Mouse (Mus musculus) forebrain, postnatal 0 days (tissue): ENCODE data around the gene Kmt2d. TPM values are rescaled to one million over a fixed set of nuclear protein-coding genes. Genes with fewer than 3 reads are reported as not detected.
A peak's percentile ranks its signal among the peaks of the same experiment; 100 is the strongest.

ENCODE experiments used
- ATAC-seq: fragments of 200-750 bp; cut with Nextera tagmentation; 2 replicates; pipeline ENCODE4 v1.8.0; 2017; ENCODE audit warnings: mild to moderate bottlenecking, moderate library complexity
- DNase-seq: peaks from one replicate; pipeline ENCODE4 v3.0.0-alpha.2; 2015
- H3K27ac ChIP-seq: fragments of 300-500 bp; sonication (generic); 2 replicates; pipeline ENCODE4 v1.5.1; 2014; ENCODE audit warnings: low read depth, mild to moderate bottlenecking, antibody characterized with exemption, low read length, moderate library complexity, mixed read lengths
- H3K27me3 ChIP-seq: fragments of 300-500 bp; sonication (generic); 2 replicates; pipeline ENCODE4 v1.6.1; 2014; ENCODE audit warnings: mild to moderate bottlenecking, low read length, mixed read lengths; ENCODE audit not compliant: insufficient read depth
- H3K36me3 ChIP-seq: fragments of 300-500 bp; sonication (generic); 2 replicates; pipeline ENCODE4 v1.6.1; 2014; ENCODE audit warnings: mild to moderate bottlenecking, moderate library complexity; ENCODE audit not compliant: insufficient read depth
- H3K4me1 ChIP-seq: fragments of 300-500 bp; sonication (generic); 2 replicates; pipeline ENCODE4 v1.6.1; 2014; ENCODE audit warnings: antibody characterized with exemption; ENCODE audit not compliant: insufficient read depth
- H3K4me2 ChIP-seq: fragments of 300-500 bp; sonication (generic); 2 replicates; pipeline ENCODE4 v1.6.1; 2014; ENCODE audit warnings: low read depth, mild to moderate bottlenecking, moderate library complexity
- H3K4me3 ChIP-seq: fragments of 300-500 bp; sonication (generic); 2 replicates; pipeline ENCODE4 v1.5.1; 2014; ENCODE audit warnings: low read depth, low read length, mixed read lengths
- H3K9ac ChIP-seq: fragments of 300-500 bp; sonication (generic); 2 replicates; pipeline ENCODE4 v1.6.1; 2014; ENCODE audit warnings: mild to moderate bottlenecking
- H3K9me3 ChIP-seq: fragments of 300-500 bp; sonication (generic); 2 replicates; pipeline ENCODE4 v1.6.1; 2016; ENCODE audit warnings: low read length
- CTCF ChIP-seq: sonication (generic); IDR thresholded peaks from 2 replicates; pipeline ENCODE4 v1.5.1; 2016; ENCODE audit warnings: antibody characterized with exemption, control low read depth, low read depth
- WGBS: fragments of 180-500 bp; shearing (Covaris S2); extraction: QIAGEN DNeasy Blood & Tissue Kit; methylation state at CpG from one replicate; pipeline ENCODE4 v1.1.7; 2014; 5-methylcytosine and 5-hydroxymethylcytosine counted together
- polyA plus RNA-seq: library from polyadenylated mRNA; unstranded; fragments of >200 nt; fragmentation: Nextera tagmentation; extraction: Ambion mirVana; gene quantifications from 2 replicates; pipeline ENCODE4 v1.2.1, GENCODE M21; 2015
- total RNA-seq: library from RNA; depleted of rRNA; stranded (reverse); fragments of >200 nt; gene quantifications from 2 replicates; pipeline ENCODE4 v1.2.3, GENCODE M21; 2014

Gene Kmt2d
- total and polyA plus RNA-seq, 2 experiments from 2014 or later = 6.2 to 25.8 TPM

DNA sequence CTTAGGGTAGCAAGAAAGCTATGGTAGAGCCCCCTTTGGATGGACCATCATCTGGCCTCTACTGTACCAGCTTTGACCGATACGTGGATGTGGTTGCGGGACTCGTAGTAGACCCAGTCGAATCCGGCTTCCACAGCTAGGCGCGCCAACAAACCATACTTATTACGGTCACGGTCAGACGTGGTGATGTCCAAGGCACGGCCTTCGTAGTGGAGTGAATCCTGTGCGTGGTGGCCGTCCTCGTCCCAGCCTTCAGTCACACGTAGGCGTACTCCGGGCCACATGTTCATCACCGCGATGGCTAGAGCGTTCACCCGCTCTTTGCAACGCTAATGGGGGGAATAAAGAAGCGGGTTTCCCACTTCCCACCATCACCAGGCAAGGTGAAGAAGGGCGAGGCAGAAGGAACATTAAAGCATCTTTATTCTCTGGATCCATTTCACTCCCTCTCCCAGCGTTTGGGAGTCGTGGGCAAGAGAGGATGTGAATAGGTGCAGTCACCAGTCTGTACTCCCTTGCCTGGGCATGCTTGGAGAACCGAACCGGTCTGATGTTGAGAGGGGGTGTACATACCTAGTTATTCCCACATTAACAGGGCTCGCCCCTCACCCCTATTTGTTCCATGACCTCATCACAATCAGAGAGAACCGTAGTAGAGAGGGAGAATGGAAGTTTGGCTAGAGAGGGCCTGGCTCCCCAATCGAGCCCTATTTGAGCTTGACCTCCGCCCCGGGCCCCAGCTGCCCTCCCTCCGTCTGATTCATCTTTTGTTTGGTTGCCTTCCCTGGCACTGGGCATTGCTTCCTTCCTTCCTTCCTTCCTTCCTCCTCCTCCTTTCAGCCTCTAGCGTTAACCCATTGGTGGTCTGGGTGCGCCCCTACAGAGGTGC lies 24.0 kb upstream of the Kmt2d start:
- Histone ChIP-seq H3K4me3 (peak overlapping the region; percentile 50), H3K27me3 (peaks cover 69% of the 10 kb centered on the region), H3K36me3 (no peaks in the 10 kb centered on the region), H3K27ac (no peak overlapping the region), H3K4me2 (peak overlapping the region; percentile 94), H3K9ac (peak overlapping the region; percentile 40), H3K4me1 (0 out of 2 replicates have a peak, but pooled peaks cover 3% of the 10 kb centered on the region), H3K9me3 (no peaks in the 10 kb centered on the region)
- no peak for TF ChIP-seq CTCF
- 5% methylated on average over 38 of the region's 38 CpGs for WGBS
- DNase-seq (peak; percentile 39), ATAC-seq (no peak)

DNA sequence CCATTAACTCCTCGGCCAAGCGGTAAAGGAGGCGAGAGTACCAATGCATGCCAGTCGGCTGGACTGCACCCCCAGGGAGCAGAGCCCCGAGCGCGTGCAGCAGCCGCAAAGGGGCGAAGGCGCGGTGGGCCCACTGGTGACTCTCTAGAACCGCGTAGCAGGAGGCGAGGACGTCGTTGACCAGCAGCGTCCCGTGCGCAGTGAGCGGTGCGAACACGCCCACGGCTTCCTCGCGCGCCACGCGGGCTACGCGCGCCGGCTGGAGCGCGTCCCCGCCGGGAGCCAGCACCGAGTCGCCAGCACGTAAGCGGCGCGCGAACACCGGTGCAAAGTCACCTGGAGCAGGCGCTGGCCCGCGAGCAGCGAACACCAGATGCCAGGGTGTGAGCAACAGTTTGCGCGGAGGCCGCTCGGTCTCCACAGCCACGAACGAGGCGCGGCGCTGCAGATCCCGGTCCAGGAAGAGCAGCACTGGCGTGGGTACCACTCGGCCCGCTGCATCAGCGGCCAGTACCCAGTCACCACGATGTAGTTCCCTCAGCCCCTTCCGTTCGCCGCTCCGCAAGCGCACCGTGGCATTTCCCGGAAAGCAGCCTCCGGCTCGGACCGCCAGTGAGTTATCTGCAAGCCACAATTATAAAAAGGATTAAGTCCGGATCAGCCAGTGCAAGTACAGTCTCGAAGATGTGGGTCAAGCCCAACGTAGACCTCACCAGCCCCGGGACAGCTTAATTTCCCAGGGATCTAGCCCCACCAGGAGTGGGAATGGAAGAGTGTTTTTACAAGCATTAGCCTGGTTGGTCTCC lies 23.1 kb upstream of the Kmt2d start, which contains the start of gene Rhebl1:
Rhebl1 (minus strand) TSS at position 601 of the 806 bp plus-strand sequence.
- Histone ChIP-seq H3K4me3 (peak within 1 kb of the TSS; percentile 50), H3K4me2 (peak within 1 kb of the TSS; percentile 94), H3K9me3 (no peaks in the 10 kb centered on the region), H3K27me3 (peaks cover 66% of the 10 kb centered on the region), H3K9ac (peak within 1 kb of the TSS; percentile 40), H3K4me1 (0 out of 2 replicates have a peak, but pooled peaks cover 3% of the 10 kb centered on the region), H3K36me3 (no peaks in the 10 kb centered on the region), H3K27ac (no peak within 1 kb of the TSS)
- WGBS = under 1% methylated on average over 77 of the region's 77 CpGs
- TF ChIP-seq CTCF = no peak
- 0 out of 2 replicates have a peak, but pooled peaks have one; percentile 14 for ATAC-seq
- DNase-seq = peak; percentile 50

DNA sequence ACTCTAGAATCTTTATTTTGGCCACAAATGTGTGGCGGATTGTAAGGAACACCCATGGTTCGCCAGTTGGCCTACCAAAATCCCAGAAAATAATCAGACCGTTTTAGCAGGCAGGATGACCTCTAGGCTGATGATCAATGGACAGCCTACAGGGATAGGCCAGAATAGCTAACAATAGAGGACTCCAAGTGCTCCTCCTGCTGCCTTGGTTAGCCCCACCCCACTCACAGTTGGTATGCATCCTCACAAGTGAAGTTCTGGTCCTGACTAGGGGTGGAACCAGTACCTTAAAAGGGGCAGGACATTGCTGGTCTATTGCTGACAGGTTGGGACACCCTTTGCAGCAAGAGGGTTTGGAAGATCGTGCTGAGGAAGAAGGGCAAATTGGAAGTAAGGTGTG lies 22.0 kb upstream of the Kmt2d start:
- H3K4me1 ChIP-seq = 0 out of 2 replicates have a peak, but pooled peaks cover 3% of the 10 kb centered on the region
- H3K9ac ChIP-seq = no peak overlapping the region
- no peak overlapping the region for H3K4me3 ChIP-seq
- H3K4me2 ChIP-seq = no peak overlapping the region
- WGBS = 45% methylated on average over 4 of the region's 4 CpGs
- H3K27me3 ChIP-seq = peaks cover 55% of the 10 kb centered on the region
- H3K9me3 ChIP-seq = no peaks in the 10 kb centered on the region
- TF ChIP-seq CTCF = no peak
- no peak for ATAC-seq
- H3K36me3 ChIP-seq = no peaks in the 10 kb centered on the region
- DNase-seq = no peak
- H3K27ac ChIP-seq = no peak overlapping the region

DNA sequence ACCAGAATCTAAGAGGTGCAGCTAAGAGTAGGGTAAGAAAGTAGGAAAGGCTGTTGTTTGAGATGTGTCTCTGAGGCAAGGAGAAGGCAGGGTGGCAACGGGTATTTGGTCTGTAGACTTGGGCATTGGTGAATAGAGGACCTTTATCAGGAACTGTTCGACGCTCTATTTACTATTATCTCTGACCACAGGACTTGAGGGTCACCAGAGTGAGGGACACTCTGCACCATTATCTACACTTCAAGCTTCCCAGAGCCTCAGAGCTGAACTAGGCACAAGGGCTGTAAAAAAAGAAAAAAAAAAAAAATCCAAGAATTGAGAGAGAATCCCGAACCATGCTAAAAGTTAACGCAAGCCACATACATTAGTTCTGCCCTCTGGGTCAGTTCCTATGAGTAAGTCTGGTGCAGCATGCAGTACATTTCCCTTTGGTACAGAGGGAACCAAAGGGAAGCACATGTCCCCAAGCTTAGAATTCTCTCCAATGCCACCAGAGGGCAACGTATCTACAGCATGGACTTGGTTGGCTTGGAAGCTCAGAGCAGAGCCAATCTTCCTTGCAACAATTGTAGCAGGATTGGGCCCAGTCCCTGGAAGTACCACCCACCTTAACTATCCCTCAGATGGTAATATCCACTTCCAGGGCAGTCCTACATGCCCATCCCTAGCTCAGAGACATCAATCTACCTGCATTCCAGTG lies 21.1 kb upstream of the Kmt2d start:
- no peaks in the 10 kb centered on the region for H3K9me3 ChIP-seq
- peak; percentile 92 for ATAC-seq
- H3K27ac ChIP-seq = no peak overlapping the region
- WGBS = 47% methylated on average over 6 of the region's 6 CpGs
- no peak overlapping the region for H3K4me3 ChIP-seq
- H3K4me2 ChIP-seq = no peak overlapping the region
- peak; percentile 85 for DNase-seq
- H3K36me3 ChIP-seq = no peaks in the 10 kb centered on the region
- H3K9ac ChIP-seq = no peak overlapping the region
- 0 out of 2 replicates have a peak, but pooled peaks cover 3% of the 10 kb centered on the region for H3K4me1 ChIP-seq
- TF ChIP-seq CTCF = peak; percentile 96
- peaks cover 46% of the 10 kb centered on the region for H3K27me3 ChIP-seq

DNA sequence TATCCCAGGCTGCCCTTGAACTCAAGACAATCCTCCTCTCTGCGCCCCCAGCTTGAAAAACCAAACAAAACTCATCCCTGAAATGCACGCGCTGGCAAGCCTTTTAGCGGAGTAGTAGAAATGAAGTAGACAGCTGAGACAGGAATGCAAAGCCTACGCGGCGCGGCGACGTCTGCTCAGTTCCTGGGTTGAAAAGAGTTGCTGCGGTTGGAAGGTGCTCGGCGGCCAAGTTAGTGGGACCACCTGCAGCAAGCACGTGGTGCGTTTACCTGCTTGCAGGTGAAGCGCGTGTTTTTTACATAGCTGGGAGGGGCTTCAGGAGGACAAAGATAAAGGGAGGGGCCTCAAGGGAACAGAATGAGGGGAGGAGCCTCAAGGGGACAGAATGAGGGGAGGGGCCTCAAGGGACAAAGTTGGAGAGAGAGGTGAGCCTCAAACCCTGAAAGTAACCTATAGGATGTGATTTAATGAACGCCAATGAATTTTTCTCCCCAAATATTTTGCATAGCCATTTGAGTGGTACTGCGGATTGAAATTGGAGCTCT lies 20.3 kb upstream of the Kmt2d start:
- DNase-seq (no peak), ATAC-seq (no peak)
- H3K27me3 ChIP-seq = peaks cover 38% of the 10 kb centered on the region
- H3K36me3 ChIP-seq = no peaks in the 10 kb centered on the region
- H3K9me3 ChIP-seq = no peaks in the 10 kb centered on the region
- 10% methylated on average over 19 of the region's 19 CpGs for WGBS
- peak overlapping the region; percentile 21; the same call in 1 of the 2 replicates for H3K4me2 ChIP-seq
- H3K9ac ChIP-seq = no peak overlapping the region
- 0 out of 2 replicates have a peak, but pooled peaks cover 3% of the 10 kb centered on the region for H3K4me1 ChIP-seq
- TF ChIP-seq CTCF = no peak
- no peak overlapping the region for H3K4me3 ChIP-seq
- H3K27ac ChIP-seq = no peak overlapping the region

DNA sequence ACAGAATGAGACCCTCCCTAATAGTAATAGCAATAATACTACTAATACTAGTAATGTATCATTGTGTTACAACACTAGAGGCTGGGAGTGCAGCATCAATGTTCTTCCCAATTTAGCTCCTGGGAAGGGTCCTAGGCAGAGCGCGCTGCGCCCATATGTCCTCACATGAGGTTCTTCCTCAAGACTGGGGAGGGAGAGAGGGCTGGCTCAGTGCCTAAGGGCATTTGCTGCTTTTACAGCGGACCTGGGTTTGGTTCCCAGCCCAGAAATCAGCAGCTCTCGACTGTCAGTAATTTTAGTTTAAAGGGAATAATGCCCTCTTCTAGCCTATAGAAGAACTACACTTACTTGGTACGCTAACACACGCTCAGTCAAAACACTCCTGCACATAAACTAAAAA lies 16.5 kb upstream of the Kmt2d start:
- Histone ChIP-seq H3K27ac (no peak overlapping the region), H3K9ac (no peak overlapping the region), H3K4me3 (no peak overlapping the region), H3K27me3 (0 out of 2 replicates have a peak, but pooled peaks cover 8% of the 10 kb centered on the region), H3K4me2 (no peak overlapping the region), H3K36me3 (no peaks in the 10 kb centered on the region), H3K4me1 (no peaks in the 10 kb centered on the region), H3K9me3 (no peaks in the 10 kb centered on the region)
- ATAC-seq = no peak
- no peak for TF ChIP-seq CTCF
- WGBS = 71% methylated on average over 7 of the region's 7 CpGs
- DNase-seq = no peak
